Mouse (Mus musculus) B cell, adult 67 days (primary cell): Measurements from ENCODE around the gene Nxnl2. TPM values are rescaled to one million over a fixed set of nuclear protein-coding genes. Genes with fewer than 3 reads are reported as not detected.

ENCODE experiments used
- total RNA-seq, 2 experiments: library from RNA; stranded (reverse); gene quantifications; 4 replicates each; pipeline ENCODE4 v1.2.4; 2023

Nxnl2 gene
- 1 to 10 TPM; 2.0 to 2.1 TPM for total RNA-seq

DNA sequence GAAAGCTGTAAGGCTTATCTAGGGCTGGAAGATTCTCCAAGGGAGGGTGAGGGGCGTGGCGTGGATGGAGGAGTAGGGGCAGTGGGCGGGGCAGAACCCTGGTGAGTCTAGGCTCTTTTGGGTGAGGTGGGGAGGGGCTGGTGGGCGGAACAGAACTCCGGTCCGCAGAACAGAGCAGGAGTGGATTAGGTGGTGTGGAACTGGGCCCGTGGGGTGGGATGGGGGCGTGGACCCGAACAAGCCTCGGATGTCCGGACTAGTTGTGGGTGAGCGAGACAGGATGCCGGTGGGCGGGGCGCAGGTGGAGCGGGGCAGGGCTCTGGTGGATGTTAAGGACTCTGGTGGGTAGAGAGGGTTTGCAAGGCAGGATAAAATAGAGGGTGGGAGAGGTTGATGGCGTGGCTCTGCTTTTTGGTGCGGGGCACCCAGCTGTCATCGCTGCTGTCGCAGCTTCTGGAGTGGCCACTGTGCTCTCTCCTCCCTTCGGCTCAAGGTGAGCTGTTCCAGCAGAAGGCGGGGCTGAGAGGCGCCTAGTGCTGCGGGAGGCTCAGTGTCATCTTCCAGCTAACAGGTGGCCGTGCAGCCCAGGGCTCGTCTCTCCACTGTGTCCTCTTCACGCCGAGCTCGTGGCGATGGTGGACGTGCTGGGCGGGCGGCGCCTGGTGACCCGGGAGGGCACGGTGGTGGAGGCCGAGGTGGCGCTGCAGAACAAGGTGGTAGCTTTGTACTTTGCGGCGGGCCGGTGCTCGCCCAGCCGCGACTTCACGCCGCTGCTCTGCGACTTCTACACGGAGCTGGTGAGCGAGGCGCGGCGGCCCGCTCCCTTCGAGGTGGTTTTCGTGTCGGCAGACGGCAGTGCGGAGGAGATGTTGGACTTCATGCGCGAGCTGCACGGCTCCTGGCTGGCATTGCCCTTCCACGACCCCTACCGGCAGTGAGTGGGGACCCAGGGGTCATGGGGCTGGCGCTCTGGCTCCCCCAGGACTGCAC is at the start of gene Nxnl2:
Gene Nxnl2, plus strand, starts transcription at position 332 of the 990 bp plus-strand sequence.

Other genes starting within 250 kb of the Nxnl2 start
- gene Spin1, start 70.1 kb upstream of the Nxnl2 start, total RNA-seq, result 10 to 100 TPM; 58.8 to 68.3 TPM
- 10 to 100 TPM; 83.2 to 87.8 TPM for gene S1pr3, start 237.6 kb downstream of the Nxnl2 start, total RNA-seq